Mouse (Mus musculus) adrenal gland, postnatal 25 days (tissue): ENCODE measurements around the gene 5430419D17Rik. TPM values are rescaled to one million over a fixed set of nuclear protein-coding genes. Genes with fewer than 3 reads are reported as not detected.

ENCODE experiments used
- DNase-seq: peaks from one replicate; pipeline ENCODE4 v3.0.0; 2021; ENCODE audit warnings: mixed read lengths
- total RNA-seq: library from RNA; stranded (reverse); gene quantifications from 2 replicates; pipeline ENCODE4 v1.2.3, GENCODE M21; 2021

The 5430419D17Rik gene
- total RNA-seq, 1 experiment from 2014 or later = not detected

- no peak for DNase-seq
These were observed 143.4 kb downstream of the 5430419D17Rik start for GRCm38 (mm10) chr7:131317587-131317986.

DNA sequence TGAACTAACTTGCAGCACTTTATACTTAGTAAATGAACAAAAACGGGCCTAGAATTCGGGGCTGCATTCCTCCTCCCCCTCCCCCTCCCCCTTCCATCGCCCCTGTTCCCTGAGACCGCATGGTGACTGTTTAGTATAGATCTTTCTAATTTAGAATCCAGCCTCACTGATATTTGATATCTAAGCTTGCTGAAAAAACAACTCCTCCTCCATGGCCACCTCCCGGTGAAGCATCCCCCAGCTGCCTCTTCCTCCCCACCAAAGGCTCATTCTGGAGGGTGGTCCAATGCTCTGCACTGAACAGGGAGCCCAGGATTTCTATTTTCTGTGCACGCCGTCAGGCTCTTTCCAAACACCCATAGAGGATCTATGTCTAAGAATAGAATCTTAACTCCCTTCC lies 144.1 kb downstream of the 5430419D17Rik start:
- DNase-seq = no peak

DNA sequence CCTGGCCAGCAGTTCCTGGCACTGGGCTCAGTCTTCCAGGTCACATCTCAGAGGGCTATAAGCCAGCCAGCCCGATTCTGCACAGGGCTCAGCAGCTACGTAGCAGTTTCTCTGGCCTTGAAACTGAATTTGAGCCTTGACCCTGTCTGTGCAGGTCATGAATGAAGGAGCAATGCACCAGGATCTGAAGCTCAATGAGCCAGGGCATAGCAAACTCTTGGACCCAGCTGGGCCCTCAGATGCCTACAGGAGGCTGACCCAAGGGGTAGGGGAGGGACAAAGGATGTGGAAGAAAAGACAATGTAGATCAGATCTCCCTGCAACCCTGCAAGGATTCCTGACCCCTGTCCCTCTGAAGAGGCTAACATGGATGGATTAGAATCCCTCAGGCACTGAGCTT lies 148.0 kb downstream of the 5430419D17Rik start, which contains the start of gene Cuzd1:
Gene Cuzd1, minus strand, starts transcription at position 101 of the 400 bp plus-strand sequence.
- no peak for DNase-seq

- DNase-seq = no peak
These were observed 152.9 kb downstream of the 5430419D17Rik start for GRCm38 (mm10) chr7:131327054-131327453.

- no peak for DNase-seq
These were observed 155.2 kb downstream of the 5430419D17Rik start, which contains the start of gene Fam24b for GRCm38 (mm10) chr7:131329416-131329815. TSS of gene Fam24b (minus strand) at chr7:131329516.

- DNase-seq = no peak
These were observed 157.5 kb downstream of the 5430419D17Rik start for GRCm38 (mm10) chr7:131331688-131332087.

DNA sequence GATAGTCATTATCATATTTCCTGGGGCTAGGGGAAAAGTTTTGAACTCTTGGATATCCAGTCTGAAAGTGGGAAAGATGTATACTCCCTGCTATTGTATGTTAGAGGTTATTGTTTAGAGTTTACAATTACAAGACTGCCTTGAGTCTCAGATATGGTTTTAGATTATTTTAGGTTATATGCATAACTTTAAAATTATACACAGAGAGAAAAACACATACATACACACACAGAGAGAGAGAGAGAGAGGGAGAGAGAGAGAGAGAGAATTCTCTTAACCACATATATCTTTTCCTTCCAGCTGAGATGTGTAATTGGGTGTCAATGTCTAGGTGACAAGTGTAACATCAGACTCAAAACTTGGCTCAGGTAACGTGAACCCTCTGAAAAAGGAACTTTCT lies 159.4 kb downstream of the 5430419D17Rik start, which contains the start of gene Fam24a:
Gene Fam24a, plus strand, starts transcription at position 301 of the 400 bp plus-strand sequence.
- no peak for DNase-seq

DNA sequence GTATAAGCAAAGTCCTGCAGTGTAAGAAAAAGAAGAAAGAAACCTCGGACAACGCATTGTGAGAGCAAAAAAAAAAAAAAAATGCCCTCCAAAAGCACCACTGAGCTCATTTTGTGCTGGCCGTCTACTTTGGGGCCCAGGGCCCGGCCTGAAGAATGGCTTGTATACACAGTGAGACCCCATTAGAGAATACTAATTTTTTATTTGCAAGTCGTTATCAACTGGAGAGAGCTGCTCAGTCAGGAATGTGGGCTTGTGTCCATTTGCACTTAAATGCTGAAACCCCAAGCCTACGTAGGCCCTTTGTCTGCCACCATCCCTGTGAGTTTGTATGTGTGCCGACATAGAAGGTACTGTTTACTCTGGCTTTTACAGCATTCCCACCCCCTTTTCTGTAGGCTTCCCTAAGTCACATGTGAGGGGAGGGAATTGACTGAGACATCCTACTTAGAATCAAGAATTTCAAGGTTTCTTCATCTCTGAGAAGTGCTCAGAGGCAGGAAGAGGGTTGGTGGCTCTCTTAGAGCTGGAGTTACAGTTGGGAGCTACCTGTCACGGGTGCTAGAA lies 163.4 kb downstream of the 5430419D17Rik start:
- no peak for DNase-seq

DNA sequence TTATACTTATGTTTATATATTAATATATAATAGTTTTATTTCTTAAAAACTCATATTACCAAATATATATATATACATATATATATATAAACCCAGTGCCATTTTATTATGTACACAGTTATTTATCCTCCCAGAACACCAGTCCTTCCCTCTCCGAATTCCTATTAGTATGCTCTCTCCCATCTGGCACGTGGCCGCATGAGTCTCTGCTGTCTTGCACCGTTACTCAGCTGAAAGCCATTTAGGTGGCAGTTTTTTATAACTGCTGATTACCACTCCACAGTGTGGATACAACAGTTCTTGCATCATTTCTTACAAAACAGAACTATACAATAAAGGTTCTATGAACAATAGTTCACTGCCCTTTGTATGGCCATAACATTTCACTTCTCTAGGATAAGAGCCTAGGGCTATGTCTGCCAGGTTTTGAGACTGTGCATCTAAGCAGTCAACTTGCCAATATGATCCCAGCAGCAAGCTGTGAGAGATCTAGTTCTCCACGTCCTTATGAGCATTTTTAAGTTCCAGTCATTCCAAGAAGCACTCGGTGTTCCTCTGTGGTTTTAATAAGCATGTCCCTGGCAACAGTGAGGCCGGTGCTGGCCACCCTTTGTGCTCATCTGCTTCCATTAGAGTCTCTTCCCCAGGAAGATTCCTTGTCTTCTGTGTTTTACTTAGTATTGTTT lies 171.8 kb downstream of the 5430419D17Rik start:
- DNase-seq = no peak

Other genes with a start within 250 kb of the 5430419D17Rik start
- 38.3 and 45.7 TPM in 2 replicates for gene Htra1, start 238.3 kb upstream of the 5430419D17Rik start, total RNA-seq
- not detected in 2 replicates for gene Dmbt1, start 142.3 kb upstream of the 5430419D17Rik start, total RNA-seq
- gene 4933402N03Rik, start 28.1 kb upstream of the 5430419D17Rik start, total RNA-seq = not detected in 2 replicates
- not detected in 2 replicates for gene Cuzd1, start 147.9 kb downstream of the 5430419D17Rik start, total RNA-seq
- not detected in 2 replicates for gene Fam24b, start 155.1 kb downstream of the 5430419D17Rik start, total RNA-seq
- not detected in 2 replicates for gene Fam24a, start 159.5 kb downstream of the 5430419D17Rik start, total RNA-seq
- 10.3 and 14.3 TPM in 2 replicates for gene 2310057M21Rik, start 188.4 kb downstream of the 5430419D17Rik start, total RNA-seq
- 22.7 and 31.2 TPM in 2 replicates for gene Pstk, start 196.7 kb downstream of the 5430419D17Rik start, total RNA-seq
- gene Ikzf5, start 236.1 kb downstream of the 5430419D17Rik start, total RNA-seq = 21.3 and 36.7 TPM in 2 replicates
- 497 and 536 TPM in 2 replicates for gene Acadsb, start 236.2 kb downstream of the 5430419D17Rik start, total RNA-seq